Mouse (Mus musculus) limb, embryonic 14.5 days (tissue): ENCODE results near the gene Dazl. TPM values are rescaled to one million over a fixed set of nuclear protein-coding genes. Genes with fewer than 3 reads are reported as not detected.
"Not testable (repeated sequence)": the region's sequence is repeated elsewhere in the genome, so short reads cannot be mapped to it uniquely, and the experiment has no call there.

Source experiments
- ATAC-seq: fragments of 200-750 bp; cut with Nextera tagmentation; 2 replicates; pipeline ENCODE4 v1.8.0; 2017; ENCODE audit warnings: low read depth, moderate number of reproducible peaks, moderate TSS enrichment; ENCODE audit not compliant: low FRiP score
- DNase-seq: peaks from one replicate; pipeline ENCODE4 v3.0.0-alpha.2; 2015; ENCODE audit warnings: low spot score
- H3K27ac ChIP-seq: fragments of 300-500 bp; sonication (generic); replicated peaks from 2 replicates; pipeline ENCODE4 v1.5.1; 2014; ENCODE audit warnings: low read depth, mild to moderate bottlenecking, low read length, moderate library complexity, mixed read lengths
- H3K27me3 ChIP-seq: fragments of 300-500 bp; sonication (generic); 2 replicates; pipeline ENCODE4 v1.6.1; 2014; ENCODE audit warnings: low read length, mixed read lengths; ENCODE audit not compliant: control insufficient read depth, insufficient read depth
- H3K36me3 ChIP-seq: fragments of 300-500 bp; sonication (generic); 2 replicates; pipeline ENCODE4 v1.6.1; 2014; ENCODE audit warnings: mild to moderate bottlenecking, low read length, moderate library complexity, mixed read lengths; ENCODE audit not compliant: control insufficient read depth, insufficient read depth
- H3K4me1 ChIP-seq: fragments of 300-500 bp; sonication (generic); 2 replicates; pipeline ENCODE4 v1.6.1; 2014; ENCODE audit warnings: antibody characterized with exemption, low read length, mixed read lengths; ENCODE audit not compliant: control insufficient read depth, insufficient read depth
- H3K4me2 ChIP-seq: fragments of 300-500 bp; sonication (generic); replicated peaks from 2 replicates; pipeline ENCODE4 v1.6.1; 2014; ENCODE audit warnings: low read depth, mild to moderate bottlenecking, low read length, moderate library complexity; ENCODE audit not compliant: severe bottlenecking
- H3K4me3 ChIP-seq: fragments of 300-500 bp; sonication (generic); replicated peaks from 2 replicates; pipeline ENCODE4 v1.5.1; 2014; ENCODE audit warnings: low read length
- H3K9ac ChIP-seq: fragments of 300-500 bp; sonication (generic); 2 replicates; pipeline ENCODE4 v1.6.1; 2014; ENCODE audit warnings: mild to moderate bottlenecking, low read depth, low read length, moderate library complexity; ENCODE audit not compliant: severe bottlenecking
- H3K9me3 ChIP-seq: fragments of 300-500 bp; sonication (generic); 2 replicates; pipeline ENCODE4 v1.6.1; 2016; ENCODE audit warnings: low read length; ENCODE audit not compliant: control insufficient read depth
- POLR2A ChIP-seq: fragments of 200-500 bp; IDR thresholded peaks from 2 replicates; pipeline ENCODE4 v1.8.0; 2012; ENCODE audit warnings: inconsistent platforms, mild to moderate bottlenecking, moderate library complexity, borderline replicate concordance; ENCODE audit not compliant: insufficient read depth, insufficient read length; ENCODE audit errors: extremely low read depth
- WGBS: fragments of 180-500 bp; shearing (Covaris S2); extraction: QIAGEN DNeasy Blood & Tissue Kit; methylation state at CpG from one replicate; pipeline ENCODE4 v1.1.7; 2014; 5-methylcytosine and 5-hydroxymethylcytosine counted together
- polyA plus RNA-seq, 2 experiments: library from polyadenylated mRNA; depleted of rRNA in 1 of 2; stranded (reverse) in 1 of 2; unstranded in 1 of 2; fragments of >200 nt; fragmentation: Nextera tagmentation in 1 of 2; extraction: Ambion mirVana in 1 of 2; gene quantifications; 2 replicates each; pipeline versions ENCODE4 v1.2.1 to v1.2.3; 2012 to 2014

The Dazl gene
- polyA plus RNA-seq, 2 experiments, result 0.09 to 0.32 TPM

DNA sequence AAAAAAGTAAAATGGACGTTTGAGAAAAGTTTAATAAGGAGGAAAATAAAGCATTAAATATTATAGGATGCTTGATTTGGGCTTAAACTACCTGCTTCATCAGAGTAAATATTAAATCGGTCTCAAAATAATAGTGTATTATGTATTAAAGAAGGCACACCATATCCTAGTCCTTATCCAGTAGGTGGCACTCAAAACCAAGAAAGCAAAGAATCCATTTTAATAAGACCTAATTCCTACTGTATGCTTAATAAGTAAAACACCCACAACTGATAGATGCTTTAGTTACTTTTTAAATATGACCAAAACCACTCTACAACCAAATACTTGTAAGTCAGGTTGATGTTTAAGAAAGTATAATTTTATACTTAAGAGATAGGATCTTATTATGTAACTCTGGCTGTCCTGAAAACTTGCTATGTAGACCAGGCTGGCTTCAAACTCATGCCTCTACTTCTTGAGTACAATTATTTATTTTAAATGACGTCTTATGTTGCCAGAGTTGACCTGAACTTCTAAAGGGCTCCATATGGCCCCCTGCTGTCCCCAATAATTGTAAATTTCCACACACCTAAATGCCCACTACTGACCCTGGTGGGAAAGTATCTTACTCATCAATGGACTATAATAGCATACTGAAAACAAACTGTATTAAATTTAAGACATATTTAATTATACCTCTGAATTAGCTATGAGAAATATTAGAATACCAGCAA, 1.8 kb downstream of the Dazl start:
- H3K4me2 ChIP-seq, result no peak overlapping the region
- H3K36me3 ChIP-seq, result no peaks in the 10 kb centered on the region
- no peaks in the 10 kb centered on the region for H3K4me1 ChIP-seq
- peaks cover 14% of the 10 kb centered on the region for H3K9me3 ChIP-seq
- H3K9ac ChIP-seq, result no peak overlapping the region
- TF ChIP-seq POLR2A, result no peak
- H3K4me3 ChIP-seq, result no peak overlapping the region
- H3K27ac ChIP-seq, result no peak overlapping the region
- no peak for ATAC-seq
- H3K27me3 ChIP-seq, result no peaks in the 10 kb centered on the region
- peak; percentile 73 for DNase-seq
- WGBS, result 18% methylated on average over 3 of the region's 3 CpGs

DNA sequence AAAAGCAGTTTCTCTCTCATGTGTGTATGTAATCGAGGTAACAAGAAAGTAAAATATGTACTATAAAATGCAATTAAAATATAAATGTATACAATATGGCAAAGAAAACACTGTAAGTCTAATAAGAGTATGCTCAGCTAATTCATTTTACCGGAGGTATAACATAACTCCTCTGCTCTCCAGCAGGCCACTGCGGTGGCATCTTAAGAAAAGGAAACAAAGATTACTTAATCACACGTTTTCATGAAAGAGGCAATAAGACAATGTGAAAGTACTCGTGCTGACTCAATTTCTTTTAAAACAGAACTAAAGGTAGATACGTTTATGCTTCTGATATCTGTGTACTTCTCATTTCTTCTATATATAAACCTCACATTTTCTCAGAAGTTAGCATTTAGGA, 8.6 kb downstream of the Dazl start:
- ATAC-seq (no peak), DNase-seq (no peak)
- H3K27ac ChIP-seq, result no peak overlapping the region
- no peaks in the 10 kb centered on the region for H3K36me3 ChIP-seq
- no peaks in the 10 kb centered on the region for H3K4me1 ChIP-seq
- no peak overlapping the region for H3K4me2 ChIP-seq
- no peaks in the 10 kb centered on the region for H3K9me3 ChIP-seq
- H3K4me3 ChIP-seq, result no peak overlapping the region
- TF ChIP-seq POLR2A, result no peak
- H3K9ac ChIP-seq, result no peak overlapping the region
- 71% methylated on average over 6 of the region's 6 CpGs for WGBS
- no peaks in the 10 kb centered on the region for H3K27me3 ChIP-seq

DNA sequence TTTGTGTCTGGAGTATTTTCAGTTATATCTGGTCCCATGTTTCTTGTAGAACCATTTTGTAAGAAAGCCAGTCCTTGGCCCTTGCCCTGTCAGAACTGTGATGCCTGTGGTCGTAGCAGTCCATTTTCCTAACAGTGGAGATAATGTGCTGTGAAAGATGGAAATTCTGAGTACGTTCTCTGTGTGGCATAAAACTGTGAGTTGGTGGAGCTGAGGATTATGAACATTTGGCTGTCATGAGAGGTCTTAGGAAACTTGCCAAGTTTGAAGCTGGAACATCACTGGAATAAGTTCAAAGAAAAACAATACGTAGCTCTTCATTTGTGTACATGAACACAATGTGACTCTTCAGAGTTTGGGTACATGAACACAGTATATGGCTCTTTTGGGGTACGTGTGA, 31.8 kb downstream of the Dazl start:
- 75% methylated on average over 4 of the region's 4 CpGs for WGBS
- H3K9ac ChIP-seq, H3K27ac ChIP-seq, H3K4me2 ChIP-seq, DNase-seq, H3K9me3 ChIP-seq, ATAC-seq, H3K4me3 ChIP-seq, H3K27me3 ChIP-seq, H3K4me1 ChIP-seq, H3K36me3 ChIP-seq: not testable (repeated sequence)

DNA sequence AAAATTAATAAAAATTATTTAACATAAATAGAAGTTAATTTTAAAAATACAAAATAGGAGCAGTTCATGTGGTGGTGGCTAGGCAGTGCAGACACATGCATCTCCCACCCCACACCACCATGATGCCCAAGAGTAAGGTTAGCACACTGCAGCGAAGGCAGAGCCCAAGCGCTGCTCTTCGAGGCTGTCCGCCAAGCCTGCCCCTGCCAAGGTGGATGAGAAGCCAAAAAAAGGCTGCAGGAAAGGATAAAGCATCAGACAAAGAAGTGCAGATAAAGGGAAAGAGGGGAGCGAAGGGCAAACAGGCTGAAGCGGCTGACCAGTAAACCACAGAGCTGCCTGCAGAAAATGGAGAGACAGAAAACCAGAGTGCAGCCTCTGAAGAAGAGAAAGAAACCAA, 32.6 kb downstream of the Dazl start:
- 98% methylated on average over 6 of the region's 6 CpGs for WGBS
- no peaks in the 10 kb centered on the region for H3K27me3 ChIP-seq
- no peaks in the 10 kb centered on the region for H3K9me3 ChIP-seq
- no peaks in the 10 kb centered on the region for H3K4me1 ChIP-seq
- H3K27ac ChIP-seq, result no peak overlapping the region
- ATAC-seq, result no peak
- TF ChIP-seq POLR2A, result no peak
- no peak overlapping the region for H3K4me3 ChIP-seq
- H3K9ac ChIP-seq, result no peak overlapping the region
- no peak overlapping the region for H3K4me2 ChIP-seq
- H3K36me3 ChIP-seq, result no peaks in the 10 kb centered on the region
- no peak for DNase-seq

DNA sequence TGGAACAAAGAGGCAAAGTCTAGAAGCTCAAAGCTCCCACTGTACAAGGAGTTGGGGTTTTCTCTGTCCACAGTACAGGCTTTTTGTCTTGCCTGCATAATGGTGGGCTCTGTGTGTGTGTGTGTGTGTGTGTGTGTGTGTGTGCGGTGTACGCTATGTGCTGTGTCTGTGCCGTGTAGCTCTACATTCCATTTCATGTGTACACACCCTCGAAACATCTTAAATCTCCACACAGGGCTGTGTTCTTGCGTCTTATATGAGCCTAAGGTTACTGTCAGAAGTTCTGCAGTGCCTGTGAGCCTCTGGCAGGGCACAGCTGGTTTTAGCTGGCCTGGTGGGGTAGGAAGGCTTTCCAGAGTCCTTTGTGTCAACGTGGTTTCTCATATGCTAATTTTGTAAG, 46.8 kb downstream of the Dazl start:
- ATAC-seq, result no peak
- H3K27ac ChIP-seq, result no peak overlapping the region
- H3K4me2 ChIP-seq, result no peak overlapping the region
- 78% methylated on average over 6 of the region's 6 CpGs for WGBS
- no peaks in the 10 kb centered on the region for H3K36me3 ChIP-seq
- DNase-seq, result no peak
- no peaks in the 10 kb centered on the region for H3K4me1 ChIP-seq
- H3K27me3 ChIP-seq, result no peaks in the 10 kb centered on the region
- H3K9ac ChIP-seq, result no peak overlapping the region
- no peak overlapping the region for H3K4me3 ChIP-seq
- H3K9me3 ChIP-seq, result no peaks in the 10 kb centered on the region
- no peak for TF ChIP-seq POLR2A

DNA sequence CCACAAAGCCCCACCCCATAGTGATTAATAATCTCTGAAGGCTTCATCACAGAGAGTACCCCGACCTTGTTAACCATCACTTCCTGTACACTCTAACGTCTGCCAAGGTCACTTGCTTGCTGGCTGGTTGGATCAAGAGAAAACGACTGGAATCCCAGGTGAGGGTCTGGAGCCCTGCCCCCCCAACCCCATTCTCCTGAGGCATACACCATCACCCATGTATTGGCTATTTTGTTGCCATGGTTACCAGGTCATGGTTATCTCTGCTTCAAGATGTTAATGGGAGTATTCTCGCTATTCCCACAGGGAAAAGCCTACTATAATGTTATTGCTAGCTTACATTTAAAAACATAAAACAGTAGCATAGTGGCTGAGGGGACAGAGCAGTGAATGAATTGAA, 48.8 kb downstream of the Dazl start:
- TF ChIP-seq POLR2A, result no peak
- Histone ChIP-seq H3K4me2 (no peak overlapping the region), H3K27ac (no peak overlapping the region), H3K9ac (no peak overlapping the region), H3K36me3 (no peaks in the 10 kb centered on the region), H3K9me3 (no peaks in the 10 kb centered on the region), H3K4me1 (no peaks in the 10 kb centered on the region), H3K27me3 (no peaks in the 10 kb centered on the region), H3K4me3 (no peak overlapping the region)
- ATAC-seq, result no peak
- WGBS, result 59% methylated on average over 4 of the region's 4 CpGs
- no peak for DNase-seq
